Mouse (Mus musculus): ENCODE results near the gene Marf1. TPM values are rescaled to one million over a fixed set of nuclear protein-coding genes. Genes with fewer than 3 reads are reported as not detected.

Marf1 gene
- polyA plus RNA-seq, 1 experiment from 2014 or later = 16.3 TPM

- H3K9ac ChIP-seq (replicated peaks; ENCODE audit: low read length) = no peak overlapping the region
- no peak overlapping the region for H3K27ac ChIP-seq (ENCODE audit: low read length)
- no peaks in the 10 kb centered on the region for H3K4me1 ChIP-seq (ENCODE audit: insufficient read depth, low read length)
- 88% methylated on average over 2 of the region's 2 CpGs for WGBS
- H3K36me3 ChIP-seq (ENCODE audit: insufficient read depth, low read length) = peaks cover 55% of the 10 kb centered on the region
- no peaks in the 10 kb centered on the region for H3K9me3 ChIP-seq (ENCODE audit: low read length)
- H3K4me2 ChIP-seq (replicated peaks; ENCODE audit: low read depth, low read length) = no peak overlapping the region
- H3K4me3 ChIP-seq (ENCODE audit: low read length) = no peak overlapping the region
- H3K27me3 ChIP-seq (ENCODE audit: insufficient read depth, low read length) = no peaks in the 10 kb centered on the region
- ATAC-seq (ENCODE audit: low FRiP score, low TSS enrichment) = no peak
Observed at GRCm38 (mm10) chr16:14123901-14124300, 39.2 kb downstream of the Marf1 start.

- ATAC-seq (ENCODE audit: low FRiP score, low TSS enrichment) = no peak
- Histone ChIP-seq H3K27me3 (ENCODE audit: insufficient read depth, low read length) (no peaks in the 10 kb centered on the region), H3K4me2 (replicated peaks; ENCODE audit: low read depth, low read length) (no peak overlapping the region), H3K4me3 (ENCODE audit: low read length) (no peak overlapping the region), H3K9ac (replicated peaks; ENCODE audit: low read length) (no peak overlapping the region), H3K27ac (ENCODE audit: low read length) (no peak overlapping the region), H3K36me3 (ENCODE audit: insufficient read depth, low read length) (peaks cover 59% of the 10 kb centered on the region), H3K4me1 (ENCODE audit: insufficient read depth, low read length) (no peaks in the 10 kb centered on the region), H3K9me3 (ENCODE audit: low read length) (no peaks in the 10 kb centered on the region)
Observed at GRCm38 (mm10) chr16:14122586-14122985, 40.6 kb downstream of the Marf1 start.

- Histone ChIP-seq H3K36me3 (ENCODE audit: insufficient read depth, low read length) (peaks cover 65% of the 10 kb centered on the region), H3K9ac (replicated peaks; ENCODE audit: low read length) (no peak overlapping the region), H3K9me3 (ENCODE audit: low read length) (no peaks in the 10 kb centered on the region), H3K27ac (ENCODE audit: low read length) (no peak overlapping the region), H3K4me1 (ENCODE audit: insufficient read depth, low read length) (no peaks in the 10 kb centered on the region), H3K4me3 (ENCODE audit: low read length) (no peak overlapping the region), H3K27me3 (ENCODE audit: insufficient read depth, low read length) (no peaks in the 10 kb centered on the region), H3K4me2 (replicated peaks; ENCODE audit: low read depth, low read length) (no peak overlapping the region)
- WGBS = 90% methylated on average over 7 of the region's 7 CpGs
- ATAC-seq (ENCODE audit: low FRiP score, low TSS enrichment) = no peak
Observed at GRCm38 (mm10) chr16:14121563-14121962, 41.6 kb downstream of the Marf1 start.

- H3K27ac ChIP-seq (ENCODE audit: low read length) = no peak overlapping the region
- 89% methylated on average over 5 of the region's 5 CpGs for WGBS
Observed at GRCm38 (mm10) chr16:14120941-14121340, 42.2 kb downstream of the Marf1 start.

GRCm38 (mm10) chr16:14117299-14117698, 45.9 kb downstream of the Marf1 start:
- Histone ChIP-seq H3K4me1 (ENCODE audit: insufficient read depth, low read length) (no peaks in the 10 kb centered on the region), H3K27ac (ENCODE audit: low read length) (no peak overlapping the region), H3K4me3 (ENCODE audit: low read length) (no peak overlapping the region), H3K4me2 (replicated peaks; ENCODE audit: low read depth, low read length) (no peak overlapping the region), H3K9ac (replicated peaks; ENCODE audit: low read length) (no peak overlapping the region), H3K9me3 (ENCODE audit: low read length) (no peaks in the 10 kb centered on the region), H3K27me3 (ENCODE audit: insufficient read depth, low read length) (no peaks in the 10 kb centered on the region), H3K36me3 (ENCODE audit: insufficient read depth, low read length) (peaks cover 62% of the 10 kb centered on the region)
- no peak for ATAC-seq (ENCODE audit: low FRiP score, low TSS enrichment)
- 71% methylated on average over 2 of the region's 2 CpGs for WGBS

More at GRCm38 (mm10) chr16:14120941-14121340, 42.2 kb downstream of the Marf1 start:
- ATAC-seq (ENCODE audit: low FRiP score, low TSS enrichment) = no peak
- Histone ChIP-seq H3K4me2 (replicated peaks; ENCODE audit: low read depth, low read length) (no peak overlapping the region), H3K4me3 (ENCODE audit: low read length) (no peak overlapping the region), H3K9ac (replicated peaks; ENCODE audit: low read length) (no peak overlapping the region), H3K27me3 (ENCODE audit: insufficient read depth, low read length) (no peaks in the 10 kb centered on the region), H3K9me3 (ENCODE audit: low read length) (no peaks in the 10 kb centered on the region), H3K4me1 (ENCODE audit: insufficient read depth, low read length) (no peaks in the 10 kb centered on the region), H3K36me3 (ENCODE audit: insufficient read depth, low read length) (peaks cover 70% of the 10 kb centered on the region)

GRCm38 (mm10) chr16:14112742-14113141, 50.4 kb downstream of the Marf1 start:
- Histone ChIP-seq H3K36me3 (ENCODE audit: insufficient read depth, low read length) (peaks cover 58% of the 10 kb centered on the region), H3K4me3 (ENCODE audit: low read length) (no peak overlapping the region), H3K27me3 (ENCODE audit: insufficient read depth, low read length) (no peaks in the 10 kb centered on the region), H3K9ac (replicated peaks; ENCODE audit: low read length) (no peak overlapping the region), H3K9me3 (ENCODE audit: low read length) (no peaks in the 10 kb centered on the region), H3K4me2 (replicated peaks; ENCODE audit: low read depth, low read length) (no peak overlapping the region), H3K27ac (ENCODE audit: low read length) (no peak overlapping the region), H3K4me1 (ENCODE audit: insufficient read depth, low read length) (no peaks in the 10 kb centered on the region)
- no peak for ATAC-seq (ENCODE audit: low FRiP score, low TSS enrichment)
- WGBS = 95% methylated on average over 3 of the region's 3 CpGs

GRCm38 (mm10) chr16:14112133-14112532, 51.0 kb downstream of the Marf1 start:
- H3K27me3 ChIP-seq (ENCODE audit: insufficient read depth, low read length) = no peaks in the 10 kb centered on the region
- no peak overlapping the region for H3K4me2 ChIP-seq (replicated peaks; ENCODE audit: low read depth, low read length)
- H3K36me3 ChIP-seq (ENCODE audit: insufficient read depth, low read length) = peaks cover 57% of the 10 kb centered on the region
- no peaks in the 10 kb centered on the region for H3K9me3 ChIP-seq (ENCODE audit: low read length)
- no peak for ATAC-seq (ENCODE audit: low FRiP score, low TSS enrichment)
- no peak overlapping the region for H3K27ac ChIP-seq (ENCODE audit: low read length)
- 74% methylated on average over 2 of the region's 2 CpGs for WGBS
- H3K9ac ChIP-seq (replicated peaks; ENCODE audit: low read length) = no peak overlapping the region
- no peaks in the 10 kb centered on the region for H3K4me1 ChIP-seq (ENCODE audit: insufficient read depth, low read length)
- no peak overlapping the region for H3K4me3 ChIP-seq (ENCODE audit: low read length)

- no peaks in the 10 kb centered on the region for H3K27me3 ChIP-seq (ENCODE audit: insufficient read depth, low read length)
- ATAC-seq (ENCODE audit: low FRiP score, low TSS enrichment) = no peak
- H3K9ac ChIP-seq (replicated peaks; ENCODE audit: low read length) = no peak overlapping the region
- no peaks in the 10 kb centered on the region for H3K9me3 ChIP-seq (ENCODE audit: low read length)
- H3K4me3 ChIP-seq (ENCODE audit: low read length) = no peak overlapping the region
- WGBS = 88% methylated on average over 2 of the region's 2 CpGs
- no peak overlapping the region for H3K27ac ChIP-seq (ENCODE audit: low read length)
- H3K4me2 ChIP-seq (replicated peaks; ENCODE audit: low read depth, low read length) = no peak overlapping the region
- no peaks in the 10 kb centered on the region for H3K4me1 ChIP-seq (ENCODE audit: insufficient read depth, low read length)
- H3K36me3 ChIP-seq (ENCODE audit: insufficient read depth, low read length) = peaks cover 45% of the 10 kb centered on the region
Observed at GRCm38 (mm10) chr16:14110922-14111321, 52.2 kb downstream of the Marf1 start.

- no peaks in the 10 kb centered on the region for H3K27me3 ChIP-seq (ENCODE audit: insufficient read depth, low read length)
- no peak overlapping the region for H3K9ac ChIP-seq (replicated peaks; ENCODE audit: low read length)
- no peak overlapping the region for H3K4me3 ChIP-seq (ENCODE audit: low read length)
- WGBS = 84% methylated on average over 3 of the region's 3 CpGs
- peaks cover 42% of the 10 kb centered on the region for H3K36me3 ChIP-seq (ENCODE audit: insufficient read depth, low read length)
- no peak overlapping the region for H3K27ac ChIP-seq (ENCODE audit: low read length)
- no peaks in the 10 kb centered on the region for H3K4me1 ChIP-seq (ENCODE audit: insufficient read depth, low read length)
- H3K9me3 ChIP-seq (ENCODE audit: low read length) = no peaks in the 10 kb centered on the region
- no peak for ATAC-seq (ENCODE audit: low FRiP score, low TSS enrichment)
- no peak overlapping the region for H3K4me2 ChIP-seq (replicated peaks; ENCODE audit: low read depth, low read length)
Observed at GRCm38 (mm10) chr16:14109651-14110230, 53.4 kb downstream of the Marf1 start.

GRCm38 (mm10) chr16:14105891-14106290, 57.3 kb downstream of the Marf1 start:
- Histone ChIP-seq H3K27me3 (ENCODE audit: insufficient read depth, low read length) (no peaks in the 10 kb centered on the region), H3K9ac (replicated peaks; ENCODE audit: low read length) (no peak overlapping the region), H3K4me1 (ENCODE audit: insufficient read depth, low read length) (no peaks in the 10 kb centered on the region), H3K4me3 (ENCODE audit: low read length) (no peak overlapping the region), H3K4me2 (replicated peaks; ENCODE audit: low read depth, low read length) (no peak overlapping the region), H3K27ac (ENCODE audit: low read length) (no peak overlapping the region), H3K36me3 (ENCODE audit: insufficient read depth, low read length) (peaks cover 11% of the 10 kb centered on the region), H3K9me3 (ENCODE audit: low read length) (no peaks in the 10 kb centered on the region)
- WGBS = 87% methylated on average over 6 of the region's 6 CpGs
- no peak for ATAC-seq (ENCODE audit: low FRiP score, low TSS enrichment)
